Mouse (Mus musculus) liver, adult 2 months (tissue): ENCODE data around the gene Lbx1. TPM values are rescaled to one million over a fixed set of nuclear protein-coding genes. Genes with fewer than 3 reads are reported as not detected.

Experiments used
- DNase-seq: peaks from one replicate; pipeline ENCODE4 v3.0.0-alpha.2; 2011; ENCODE audit warnings: low read depth, low spot score; ENCODE audit errors: extremely low read depth
- H3K27ac ChIP-seq: fragments of 200-500 bp; replicated peaks from 2 replicates; pipeline ENCODE4 v1.5.1; 2012; ENCODE audit warnings: low read depth, mild to moderate bottlenecking, control low read depth, inconsistent platforms, low read length; ENCODE audit not compliant: insufficient read depth
- H3K27me3 ChIP-seq: fragments of 200-500 bp; 2 replicates; pipeline ENCODE4 v1.6.1; 2012; ENCODE audit warnings: mild to moderate bottlenecking, moderate library complexity, low read length, inconsistent platforms; ENCODE audit not compliant: control insufficient read depth, insufficient read depth
- H3K36me3 ChIP-seq: fragments of 200-500 bp; 2 replicates; pipeline ENCODE4 v1.6.1; 2012; ENCODE audit warnings: low read length, inconsistent platforms; ENCODE audit not compliant: control insufficient read depth, insufficient read depth
- H3K4me1 ChIP-seq: fragments of 200-500 bp; 2 replicates; pipeline ENCODE4 v1.6.1; 2011; ENCODE audit warnings: low read length; ENCODE audit not compliant: control insufficient read depth, insufficient read depth
- H3K4me3 ChIP-seq: fragments of 200-500 bp; 2 replicates; pipeline ENCODE4 v1.5.1; 2011; ENCODE audit warnings: low read depth, mild to moderate bottlenecking, control low read depth, low read length, moderate library complexity; ENCODE audit not compliant: insufficient read depth
- H3K79me2 ChIP-seq: fragments of 200-500 bp; 2 replicates; pipeline ENCODE4 v1.6.1; 2012; ENCODE audit warnings: inconsistent platforms, mild to moderate bottlenecking, low read length, moderate library complexity; ENCODE audit not compliant: control insufficient read depth, insufficient read depth
- H3K9ac ChIP-seq: fragments of 200-500 bp; 2 replicates; pipeline ENCODE4 v1.6.1; 2012; ENCODE audit warnings: low read depth, mild to moderate bottlenecking, control low read depth, inconsistent platforms, low read length
- CTCF ChIP-seq: fragments of 200-500 bp; IDR thresholded peaks from 2 replicates; pipeline ENCODE4 v1.5.1; 2011; ENCODE audit warnings: low read depth, low read length, control low read depth
- POLR2A ChIP-seq: fragments of 200-500 bp; IDR thresholded peaks from 2 replicates; pipeline ENCODE4 v1.6.1; 2011; ENCODE audit warnings: low read length, control low read depth; ENCODE audit not compliant: insufficient read depth; ENCODE audit errors: extremely low read depth
- WGBS: fragments of 180-500 bp; shearing (Covaris S2); methylation state at CpG from one replicate; pipeline ENCODE4 v1.1.7; 2018; 5-methylcytosine and 5-hydroxymethylcytosine counted together
- polyA plus RNA-seq: library from polyadenylated mRNA; depleted of rRNA; stranded (reverse); fragments of >200 nt; gene quantifications from 2 replicates; pipeline ENCODE4 v1.2.3, GENCODE M21; 2012
- total RNA-seq: library from RNA; depleted of rRNA; stranded (reverse); fragments of >200 nt; gene quantifications from 2 replicates; pipeline ENCODE4 v1.2.3, GENCODE M21; 2014

Lbx1 gene
- total and polyA plus RNA-seq, 2 experiments: under 0.01 TPM; not detected in 1

DNA sequence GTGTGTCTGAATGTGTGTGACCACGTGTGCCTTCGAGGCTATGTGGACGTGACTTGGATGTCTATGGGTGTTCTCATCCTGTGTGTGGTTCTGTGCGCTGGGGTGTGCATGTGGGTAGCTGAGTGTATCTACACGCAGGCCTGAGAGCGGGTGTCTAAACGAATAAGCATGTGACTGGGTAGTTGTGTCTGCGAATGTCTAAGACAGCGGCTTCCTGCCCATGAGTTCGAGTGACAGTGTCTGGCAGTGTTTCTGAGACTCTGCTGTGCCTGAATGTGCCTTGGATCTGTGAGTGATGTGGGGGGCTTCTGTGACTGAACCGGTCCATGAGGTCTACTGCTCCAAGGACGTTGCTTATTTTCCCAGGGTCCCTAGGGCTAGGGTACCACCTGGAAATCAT lies 10.5 kb downstream of the Lbx1 start:
- TF ChIP-seq POLR2A (no peak), CTCF (no peak)
- DNase-seq: no peak
- no peak overlapping the region for H3K4me3 ChIP-seq
- H3K9ac ChIP-seq: no peak overlapping the region
- 6% methylated on average over 12 of the region's 12 CpGs for WGBS
- no peaks in the 10 kb centered on the region; the same call in 1 of the 2 replicates for H3K4me1 ChIP-seq
- H3K27me3 ChIP-seq: peaks cover 16% of the 10 kb centered on the region
- no peaks in the 10 kb centered on the region for H3K79me2 ChIP-seq
- H3K36me3 ChIP-seq: no peaks in the 10 kb centered on the region
- no peak overlapping the region for H3K27ac ChIP-seq

- Histone ChIP-seq H3K27ac (no peak overlapping the region), H3K79me2 (no peaks in the 10 kb centered on the region), H3K36me3 (no peaks in the 10 kb centered on the region), H3K4me1 (no peaks in the 10 kb centered on the region; the same call in 1 of the 2 replicates), H3K4me3 (no peak overlapping the region), H3K9ac (no peak overlapping the region), H3K27me3 (peaks cover 10% of the 10 kb centered on the region; the same call in 1 of the 2 replicates)
- no peak for TF ChIP-seq POLR2A
- TF ChIP-seq CTCF: no peak
- 6% methylated on average over 6 of the region's 6 CpGs for WGBS
- DNase-seq: no peak
These were observed 11.4 kb downstream of the Lbx1 start for GRCm38 (mm10) chr19:45224286-45224559.

GRCm38 (mm10) chr19:45223413-45224285 lies 12.0 kb downstream of the Lbx1 start:
- Histone ChIP-seq H3K79me2 (no peaks in the 10 kb centered on the region), H3K27ac (no peak overlapping the region), H3K4me1 (no peaks in the 10 kb centered on the region; the same call in 1 of the 2 replicates), H3K4me3 (no peak overlapping the region), H3K27me3 (peaks cover 8% of the 10 kb centered on the region; the same call in 1 of the 2 replicates), H3K9ac (no peak overlapping the region), H3K36me3 (no peaks in the 10 kb centered on the region)
- WGBS: 7% methylated on average over 49 of the region's 49 CpGs
- no peak for TF ChIP-seq CTCF
- DNase-seq: no peak

- Histone ChIP-seq H3K27ac (no peak overlapping the region), H3K4me1 (no peaks in the 10 kb centered on the region; the same call in 1 of the 2 replicates), H3K36me3 (no peaks in the 10 kb centered on the region), H3K27me3 (peaks cover 7% of the 10 kb centered on the region; the same call in 1 of the 2 replicates), H3K4me3 (no peak overlapping the region), H3K9ac (no peak overlapping the region), H3K79me2 (no peaks in the 10 kb centered on the region)
- 16% methylated on average over 17 of the region's 17 CpGs for WGBS
- TF ChIP-seq POLR2A (no peak), CTCF (no peak)
- no peak for DNase-seq
These were observed 13.3 kb downstream of the Lbx1 start for GRCm38 (mm10) chr19:45222141-45222782.

- Histone ChIP-seq H3K4me1 (no peaks in the 10 kb centered on the region; the same call in 1 of the 2 replicates), H3K4me3 (no peak overlapping the region), H3K36me3 (no peaks in the 10 kb centered on the region), H3K9ac (no peak overlapping the region), H3K27ac (no peak overlapping the region), H3K27me3 (peaks cover 7% of the 10 kb centered on the region; the same call in 1 of the 2 replicates), H3K79me2 (no peaks in the 10 kb centered on the region)
- WGBS: 7% methylated on average over 9 of the region's 9 CpGs
- DNase-seq: no peak
- TF ChIP-seq CTCF (no peak), POLR2A (no peak)
These were observed 14.2 kb downstream of the Lbx1 start for GRCm38 (mm10) chr19:45221458-45221783.
